Mouse (Mus musculus): Measurements from ENCODE around the gene Clic5.

GRCm38 (mm10) chr17:44249544-44249943, 61.2 kb downstream of the Clic5 start:
- no peak for TF ChIP-seq POLR2A (IDR thresholded peaks at IDR 0.05; ENCODE audit: insufficient read depth, low read depth, low read length)
- no peak for TF ChIP-seq CTCF (IDR thresholded peaks at IDR 0.05)
- peak; percentile 53; the same call in 1 of the 2 replicates for TF ChIP-seq EP300 (IDR thresholded peaks at IDR 0.05; ENCODE audit: insufficient read depth, low read depth, low read length)

Data from heart, adult 2 months (tissue).